Mouse (Mus musculus) erythroblast, embryonic 14.5 days (primary cell): ENCODE data around the gene Psmg3. TPM values are rescaled to one million over a fixed set of nuclear protein-coding genes. Genes with fewer than 3 reads are reported as not detected.

Experiments
- H3K27me3 ChIP-seq: 2 replicates; pipeline ENCODE4 v1.6.1; 2012; ENCODE audit warnings: inconsistent platforms; ENCODE audit not compliant: control insufficient read depth
- H3K36me3 ChIP-seq: 2 replicates; pipeline ENCODE4 v1.6.1; 2012; ENCODE audit warnings: mild to moderate bottlenecking, inconsistent platforms; ENCODE audit not compliant: control insufficient read depth
- H3K4me1 ChIP-seq: 2 replicates; pipeline ENCODE4 v1.6.1; 2012; ENCODE audit warnings: inconsistent platforms; ENCODE audit not compliant: control insufficient read depth
- H3K4me3 ChIP-seq: replicated peaks from 2 replicates; pipeline ENCODE3; 2012; ENCODE audit warnings: moderate library complexity, mild to moderate bottlenecking, inconsistent platforms
- H3K9me3 ChIP-seq: 2 replicates; pipeline ENCODE4 v1.6.1; 2012; ENCODE audit warnings: low read length, inconsistent platforms, mixed read lengths; ENCODE audit not compliant: control insufficient read depth
- GATA1 ChIP-seq: IDR thresholded peaks from 2 replicates; pipeline ENCODE4 v1.6.1; 2012; ENCODE audit warnings: low read length, inconsistent platforms, mixed read lengths
- TAL1 ChIP-seq: IDR thresholded peaks from 3 replicates; pipeline ENCODE4 v1.6.1; 2012; ENCODE audit warnings: low read length, inconsistent platforms, mixed read lengths
- polyA plus RNA-seq: library from polyadenylated mRNA; stranded (reverse); fragments of >175 nt; gene quantifications from 2 replicates; pipeline ENCODE4 v1.2.3, GENCODE M21; 2012

The Psmg3 gene
- polyA plus RNA-seq, 1 experiment, result 2.7 TPM

GRCm38 (mm10) chr5:139791227-139792158 lies 35.2 kb downstream of the Psmg3 start, which contains the start of gene Mafk:
TSS of gene Mafk (plus strand) at chr5:139791513.
- peaks cover 77% of the 10 kb centered on the region for H3K4me1 ChIP-seq
- TF ChIP-seq TAL1 (no peak), GATA1 (no peak)
- H3K4me3 ChIP-seq, result peak within 1 kb of the TSS; percentile 88
- no peaks in the 10 kb centered on the region for H3K9me3 ChIP-seq
- H3K36me3 ChIP-seq, result peaks cover 46% of the 10 kb centered on the region
- no peaks in the 10 kb centered on the region for H3K27me3 ChIP-seq

- TF ChIP-seq GATA1 (no peak), TAL1 (no peak)
- no peak overlapping the region for H3K4me3 ChIP-seq
- H3K9me3 ChIP-seq, result no peaks in the 10 kb centered on the region
- no peaks in the 10 kb centered on the region for H3K27me3 ChIP-seq
- H3K4me1 ChIP-seq, result peaks cover 58% of the 10 kb centered on the region
- peaks cover 25% of the 10 kb centered on the region for H3K36me3 ChIP-seq
These were observed 37.2 kb downstream of the Psmg3 start for GRCm38 (mm10) chr5:139789466-139789865.

- H3K9me3 ChIP-seq, result no peaks in the 10 kb centered on the region
- H3K36me3 ChIP-seq, result no peaks in the 10 kb centered on the region
- TF ChIP-seq GATA1 (no peak), TAL1 (no peak)
- H3K27me3 ChIP-seq, result no peaks in the 10 kb centered on the region
- peaks cover 12% of the 10 kb centered on the region for H3K4me1 ChIP-seq
- no peak overlapping the region for H3K4me3 ChIP-seq
These were observed 45.3 kb downstream of the Psmg3 start for GRCm38 (mm10) chr5:139781406-139781805.

GRCm38 (mm10) chr5:139776966-139777365 lies 49.7 kb downstream of the Psmg3 start:
- peaks cover 40% of the 10 kb centered on the region for H3K4me1 ChIP-seq
- H3K9me3 ChIP-seq, result no peaks in the 10 kb centered on the region
- no peaks in the 10 kb centered on the region for H3K27me3 ChIP-seq
- peaks cover 25% of the 10 kb centered on the region for H3K36me3 ChIP-seq
- TF ChIP-seq TAL1, result no peak
- TF ChIP-seq GATA1, result no peak
- H3K4me3 ChIP-seq, result no peak overlapping the region

- peaks cover 38% of the 10 kb centered on the region for H3K4me1 ChIP-seq
- H3K4me3 ChIP-seq, result peak within 1 kb of the TSS; percentile 97
- peaks cover 40% of the 10 kb centered on the region for H3K36me3 ChIP-seq
- no peak for TF ChIP-seq TAL1
- no peaks in the 10 kb centered on the region for H3K27me3 ChIP-seq
- no peaks in the 10 kb centered on the region for H3K9me3 ChIP-seq
These were observed 51.3 kb downstream of the Psmg3 start, which contains the start of gene Ints1 for GRCm38 (mm10) chr5:139775216-139775926. TSS of gene Ints1 (minus strand) at chr5:139775674.

Other genes starting within 250 kb of the Psmg3 start
- 24.6 and 34.4 TPM in 2 replicates for gene Micall2, start 90.5 kb downstream of the Psmg3 start, polyA plus RNA-seq
- gene Ints1, start 51.2 kb downstream of the Psmg3 start, polyA plus RNA-seq, result 12.9 and 18.1 TPM in 2 replicates
- gene Mafk, start 35.4 kb downstream of the Psmg3 start, polyA plus RNA-seq, result 20.0 and 22.5 TPM in 2 replicates
- 36.6 and 77.7 TPM in 2 replicates for gene Tmem184a, start 7.0 kb downstream of the Psmg3 start, polyA plus RNA-seq
- not detected in 2 replicates for gene Gm26938, start 478 bp downstream of the Psmg3 start, polyA plus RNA-seq
- gene Elfn1, start 81.1 kb upstream of the Psmg3 start, polyA plus RNA-seq, result not detected in 2 replicates